Mouse (Mus musculus): Measurements from ENCODE around the gene Btla. TPM values are rescaled to one million over a fixed set of nuclear protein-coding genes. Genes with fewer than 3 reads are reported as not detected.

The Btla gene
- polyA plus RNA-seq (2015; fragmentation: Nextera tagmentation; extraction: Ambion mirVana): 0.10 TPM in 2 replicates

- no peak within 1 kb of the TSS for H3K4me2 ChIP-seq
- no peak within 1 kb of the TSS for H3K27ac ChIP-seq
- H3K36me3 ChIP-seq: no peaks in the 10 kb centered on the region
- H3K9me3 ChIP-seq: no peaks in the 10 kb centered on the region
- no peak for ATAC-seq (ENCODE audit: borderline replicate concordance, extremely low read depth, low FRiP score, low TSS enrichment)
- 51% methylated on average over 10 of the region's 10 CpGs for WGBS
- H3K9ac ChIP-seq: no peak within 1 kb of the TSS
- H3K4me3 ChIP-seq: no peak within 1 kb of the TSS
- no peaks in the 10 kb centered on the region for H3K27me3 ChIP-seq
- H3K4me1 ChIP-seq: no peaks in the 10 kb centered on the region
These were observed at the start of gene Btla for GRCm38 (mm10) chr16:45223648-45224388. Btla (plus strand) TSS chr16:45224315.

- H3K4me3 ChIP-seq: no peak overlapping the region
- H3K27me3 ChIP-seq: no peaks in the 10 kb centered on the region
- H3K4me2 ChIP-seq: no peak overlapping the region
- H3K9ac ChIP-seq: no peak overlapping the region
- H3K4me1 ChIP-seq: no peaks in the 10 kb centered on the region
- no peak overlapping the region for H3K27ac ChIP-seq
- ATAC-seq (ENCODE audit: borderline replicate concordance, extremely low read depth, low FRiP score, low TSS enrichment): no peak
- H3K9me3 ChIP-seq: no peaks in the 10 kb centered on the region
- peaks cover 11% of the 10 kb centered on the region for H3K36me3 ChIP-seq
- 87% methylated on average over 2 of the region's 2 CpGs for WGBS
These were observed 45.6 kb upstream of the Btla start for GRCm38 (mm10) chr16:45178552-45178951.

- Histone ChIP-seq H3K4me3 (no peak overlapping the region), H3K27ac (no peak overlapping the region), H3K4me2 (no peak overlapping the region), H3K4me1 (no peaks in the 10 kb centered on the region), H3K9me3 (no peaks in the 10 kb centered on the region), H3K9ac (no peak overlapping the region), H3K36me3 (peaks cover 13% of the 10 kb centered on the region), H3K27me3 (no peaks in the 10 kb centered on the region)
- 85% methylated on average over 5 of the region's 5 CpGs for WGBS
- no peak for ATAC-seq (ENCODE audit: borderline replicate concordance, extremely low read depth, low FRiP score, low TSS enrichment)
These were observed 42.3 kb upstream of the Btla start for GRCm38 (mm10) chr16:45181824-45182223.

GRCm38 (mm10) chr16:45192613-45193012, 31.5 kb upstream of the Btla start:
- no peak overlapping the region for H3K4me3 ChIP-seq
- WGBS: 12% methylated on average over 1 of the region's 1 CpGs
- no peak overlapping the region for H3K27ac ChIP-seq
- no peak for ATAC-seq (ENCODE audit: borderline replicate concordance, extremely low read depth, low FRiP score, low TSS enrichment)
- H3K27me3 ChIP-seq: no peaks in the 10 kb centered on the region
- H3K9ac ChIP-seq: no peak overlapping the region
- no peaks in the 10 kb centered on the region for H3K4me1 ChIP-seq
- no peaks in the 10 kb centered on the region for H3K9me3 ChIP-seq
- H3K4me2 ChIP-seq: no peak overlapping the region
- peaks cover 6% of the 10 kb centered on the region; the same call in 1 of the 2 replicates for H3K36me3 ChIP-seq

- peak; percentile 64; the same call in 1 of the 2 replicates for ATAC-seq (ENCODE audit: borderline replicate concordance, extremely low read depth, low FRiP score, low TSS enrichment)
- WGBS: 29% methylated on average over 6 of the region's 6 CpGs
- H3K9ac ChIP-seq: no peak overlapping the region
- H3K9me3 ChIP-seq: no peaks in the 10 kb centered on the region
- no peak overlapping the region for H3K4me3 ChIP-seq
- no peak overlapping the region for H3K4me2 ChIP-seq
- H3K36me3 ChIP-seq: no peaks in the 10 kb centered on the region
- H3K4me1 ChIP-seq: no peaks in the 10 kb centered on the region
- no peaks in the 10 kb centered on the region for H3K27me3 ChIP-seq
- no peak overlapping the region for H3K27ac ChIP-seq
These were observed 27.3 kb upstream of the Btla start for GRCm38 (mm10) chr16:45196816-45197215.

- no peaks in the 10 kb centered on the region for H3K4me1 ChIP-seq
- no peak overlapping the region for H3K9ac ChIP-seq
- no peak for ATAC-seq (ENCODE audit: borderline replicate concordance, extremely low read depth, low FRiP score, low TSS enrichment)
- no peak overlapping the region for H3K27ac ChIP-seq
- no peaks in the 10 kb centered on the region for H3K9me3 ChIP-seq
- no peak overlapping the region for H3K4me3 ChIP-seq
- WGBS: 100% methylated on average over 2 of the region's 2 CpGs
- H3K36me3 ChIP-seq: no peaks in the 10 kb centered on the region
- H3K4me2 ChIP-seq: no peak overlapping the region
- no peaks in the 10 kb centered on the region for H3K27me3 ChIP-seq
These were observed 22.7 kb upstream of the Btla start for GRCm38 (mm10) chr16:45201395-45201794.

- H3K4me2 ChIP-seq: no peak overlapping the region
- no peak overlapping the region for H3K9ac ChIP-seq
- no peak overlapping the region for H3K27ac ChIP-seq
- H3K9me3 ChIP-seq: no peaks in the 10 kb centered on the region
- no peaks in the 10 kb centered on the region for H3K4me1 ChIP-seq
- no peaks in the 10 kb centered on the region for H3K27me3 ChIP-seq
- 60% methylated on average over 4 of the region's 4 CpGs for WGBS
- ATAC-seq (ENCODE audit: borderline replicate concordance, extremely low read depth, low FRiP score, low TSS enrichment): no peak
- no peak overlapping the region for H3K4me3 ChIP-seq
- H3K36me3 ChIP-seq: no peaks in the 10 kb centered on the region
These were observed 19.7 kb upstream of the Btla start for GRCm38 (mm10) chr16:45204438-45204837.

GRCm38 (mm10) chr16:45204859-45205670, 19.1 kb upstream of the Btla start:
- Histone ChIP-seq H3K9me3 (no peaks in the 10 kb centered on the region), H3K4me1 (no peaks in the 10 kb centered on the region), H3K36me3 (no peaks in the 10 kb centered on the region), H3K4me2 (no peak overlapping the region), H3K27ac (no peak overlapping the region), H3K9ac (no peak overlapping the region), H3K4me3 (no peak overlapping the region), H3K27me3 (no peaks in the 10 kb centered on the region)
- 59% methylated on average over 12 of the region's 12 CpGs for WGBS
- ATAC-seq (ENCODE audit: borderline replicate concordance, extremely low read depth, low FRiP score, low TSS enrichment): no peak

GRCm38 (mm10) chr16:45222016-45222415, 2.1 kb upstream of the Btla start:
- no peak overlapping the region for H3K4me2 ChIP-seq
- 62% methylated on average over 2 of the region's 2 CpGs for WGBS
- H3K9ac ChIP-seq: no peak overlapping the region
- H3K36me3 ChIP-seq: no peaks in the 10 kb centered on the region
- no peaks in the 10 kb centered on the region for H3K9me3 ChIP-seq
- H3K4me1 ChIP-seq: no peaks in the 10 kb centered on the region
- H3K27me3 ChIP-seq: no peaks in the 10 kb centered on the region
- no peak overlapping the region for H3K4me3 ChIP-seq
- no peak overlapping the region for H3K27ac ChIP-seq
- no peak for ATAC-seq (ENCODE audit: borderline replicate concordance, extremely low read depth, low FRiP score, low TSS enrichment)

GRCm38 (mm10) chr16:45222771-45223170, 1.3 kb upstream of the Btla start:
- Histone ChIP-seq H3K4me1 (no peaks in the 10 kb centered on the region), H3K4me3 (no peak overlapping the region), H3K27me3 (no peaks in the 10 kb centered on the region), H3K36me3 (no peaks in the 10 kb centered on the region), H3K27ac (no peak overlapping the region), H3K9ac (no peak overlapping the region), H3K4me2 (no peak overlapping the region), H3K9me3 (no peaks in the 10 kb centered on the region)
- 58% methylated on average over 3 of the region's 3 CpGs for WGBS
- ATAC-seq (ENCODE audit: borderline replicate concordance, extremely low read depth, low FRiP score, low TSS enrichment): no peak

- H3K4me1 ChIP-seq: no peaks in the 10 kb centered on the region
- ATAC-seq (ENCODE audit: borderline replicate concordance, extremely low read depth, low FRiP score, low TSS enrichment): no peak
- no peak overlapping the region for H3K27ac ChIP-seq
- H3K9ac ChIP-seq: no peak overlapping the region
- H3K4me3 ChIP-seq: no peak overlapping the region
- H3K36me3 ChIP-seq: no peaks in the 10 kb centered on the region
- H3K27me3 ChIP-seq: no peaks in the 10 kb centered on the region
- WGBS: 62% methylated on average over 4 of the region's 4 CpGs
- H3K9me3 ChIP-seq: no peaks in the 10 kb centered on the region
- H3K4me2 ChIP-seq: no peak overlapping the region
These were observed 405 bp downstream of the Btla start for GRCm38 (mm10) chr16:45224431-45225008.

- Histone ChIP-seq H3K4me3 (no peak overlapping the region), H3K4me1 (no peaks in the 10 kb centered on the region), H3K4me2 (no peak overlapping the region), H3K27ac (no peak overlapping the region), H3K27me3 (no peaks in the 10 kb centered on the region), H3K9ac (no peak overlapping the region), H3K36me3 (no peaks in the 10 kb centered on the region), H3K9me3 (no peaks in the 10 kb centered on the region)
- ATAC-seq (ENCODE audit: borderline replicate concordance, extremely low read depth, low FRiP score, low TSS enrichment): no peak
- 81% methylated on average over 1 of the region's 1 CpGs for WGBS
These were observed 2.9 kb downstream of the Btla start for GRCm38 (mm10) chr16:45227002-45227401.
